Mouse (Mus musculus) urinary bladder, adult 2 months (tissue): ENCODE data around the gene BC053393. TPM values are rescaled to one million over a fixed set of nuclear protein-coding genes. Genes with fewer than 3 reads are reported as not detected.

Experiments used
- polyA plus RNA-seq: library from polyadenylated mRNA; depleted of rRNA; stranded (reverse); fragments of >200 nt; gene quantifications from 2 replicates; pipeline ENCODE4 v1.2.3, GENCODE M21; 2012; rRNA removed

The BC053393 gene
- polyA plus RNA-seq, 1 experiment: not detected

Other genes starting within 250 kb of the BC053393 start
- 0.47 and 0.65 TPM in 2 replicates for gene Itk, start 182.0 kb upstream of the BC053393 start, polyA plus RNA-seq
- not detected in 2 replicates for gene Fam71b, start 175.0 kb upstream of the BC053393 start, polyA plus RNA-seq
- gene Med7, start 134.6 kb upstream of the BC053393 start, polyA plus RNA-seq: 37.6 and 38.1 TPM in 2 replicates
- gene Havcr2, start 116.6 kb upstream of the BC053393 start, polyA plus RNA-seq: 0.37 and 0.46 TPM in 2 replicates
- gene Gm12169, start 47.3 kb upstream of the BC053393 start, polyA plus RNA-seq: not detected in 2 replicates
- gene Dppa1, start 57.7 kb downstream of the BC053393 start, polyA plus RNA-seq: not detected in 2 replicates
- not detected in 2 replicates for gene Timd2, start 135.5 kb downstream of the BC053393 start, polyA plus RNA-seq
- gene Havcr1, start 163.5 kb downstream of the BC053393 start, polyA plus RNA-seq: 0.04 and 0.23 TPM in 2 replicates
- gene Timd4, start 239.3 kb downstream of the BC053393 start, polyA plus RNA-seq: 3.1 and 3.3 TPM in 2 replicates